Mouse (Mus musculus): ENCODE measurements around the gene Gm10188. TPM values are rescaled to one million over a fixed set of nuclear protein-coding genes. Genes with fewer than 3 reads are reported as not detected.

Gm10188 gene
- polyA plus RNA-seq, 2 experiments, result not detected

DNA sequence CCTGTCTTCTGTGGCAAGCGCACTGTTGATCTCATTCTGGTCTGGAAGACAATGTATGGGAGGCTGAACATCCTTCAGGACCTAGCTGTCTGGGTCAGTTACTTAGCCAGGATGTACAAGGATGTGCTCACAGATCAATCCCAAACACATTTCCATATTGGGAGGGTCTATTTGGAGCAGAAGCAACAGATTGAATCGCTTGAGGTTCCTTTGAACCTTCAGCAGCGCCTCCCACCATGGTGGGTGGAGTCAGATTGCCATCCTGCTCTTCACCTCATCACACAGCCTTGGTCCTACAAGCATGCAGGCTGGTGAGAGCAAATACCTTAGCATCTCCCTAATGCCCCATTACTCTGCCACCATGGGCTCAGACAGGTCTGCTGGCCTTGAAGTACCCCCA is 35.8 kb downstream of the Gm10188 start:
- ATAC-seq (ENCODE audit: insufficient read depth) (no peak), DNase-seq (ENCODE audit: low read depth in 3 of 3, low spot score in 3 of 3) (no peak)
- no peak for TF ChIP-seq CTCF (IDR thresholded peaks at IDR 0.05; ENCODE audit: low read depth)
- TF ChIP-seq EP300 (IDR thresholded peaks at IDR 0.05; ENCODE audit: low read depth), result no peak
- H3K4me2 ChIP-seq (ENCODE audit: low read depth), result no peak overlapping the region
- H3K9ac ChIP-seq (replicated peaks), result no peak overlapping the region
- H3K36me3 ChIP-seq (replicated peaks; ENCODE audit: control insufficient read depth, insufficient read depth, low read depth), result no peaks in the 10 kb centered on the region
- H3K4me1 ChIP-seq (replicated peaks; ENCODE audit: control insufficient read depth in 2 of 2, insufficient read depth in 2 of 2, low read length in 1 of 2), result no peaks in the 10 kb centered on the region
- no peaks in the 10 kb centered on the region for H3K9me3 ChIP-seq (ENCODE audit: control insufficient read depth, low read length)
- H3K27me3 ChIP-seq (ENCODE audit: control insufficient read depth, insufficient read depth, low read length), result peaks cover 50% of the 10 kb centered on the region
- 53% methylated on average over 3 of the region's 3 CpGs for WGBS (ENCODE audit: insufficient replicate concordance)
- H3K27ac ChIP-seq, result no peak overlapping the region
- H3K4me3 ChIP-seq (ENCODE audit: insufficient read depth in 1 of 2, low read depth in 2 of 2, low read length in 2 of 2), result no peak overlapping the region

DNA sequence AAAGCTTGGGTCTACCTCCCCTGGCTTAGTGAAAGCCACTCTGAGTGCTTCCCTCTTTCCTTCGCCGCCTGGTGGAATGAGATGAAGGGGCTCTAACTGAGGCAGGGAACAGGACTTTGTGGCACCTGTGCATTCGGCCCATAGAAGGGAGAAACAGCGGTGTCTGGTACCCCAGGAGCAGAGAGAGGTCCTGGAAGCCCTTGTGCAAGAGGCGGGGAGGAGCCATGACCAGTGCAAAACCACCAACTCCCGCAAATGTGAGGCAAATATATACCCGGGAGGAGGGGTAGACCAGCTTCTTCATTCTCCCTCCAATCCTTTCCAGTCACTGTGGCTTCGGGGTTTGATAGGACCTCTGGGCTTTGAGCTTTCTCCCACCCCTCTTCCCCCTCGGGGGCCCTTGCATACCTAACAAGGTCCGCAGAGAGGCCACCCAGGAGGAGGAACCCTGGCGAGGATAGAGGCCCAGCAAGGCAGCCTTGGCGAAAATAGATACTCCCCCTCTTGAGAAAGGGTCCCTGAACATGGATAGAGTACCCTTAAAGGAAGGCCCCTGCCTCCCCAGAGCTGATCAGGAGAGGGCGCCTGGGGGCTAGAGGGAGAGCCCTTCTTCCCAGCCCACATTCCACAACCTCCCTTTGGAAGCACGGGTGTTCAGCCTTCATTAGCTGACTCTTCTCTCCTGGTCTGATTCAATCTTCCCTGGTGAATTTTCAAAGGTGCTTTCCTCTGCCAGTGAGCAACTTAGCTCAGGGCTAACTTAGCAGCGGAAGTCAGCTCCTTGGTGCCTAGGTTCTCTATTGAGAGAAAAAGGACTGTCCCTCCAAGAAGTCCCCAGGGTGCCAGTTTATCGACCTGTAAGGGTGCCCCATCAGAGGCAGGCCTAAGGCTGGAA is 37.5 kb downstream of the Gm10188 start:
- Histone ChIP-seq H3K27ac (no peak overlapping the region), H3K4me2 (ENCODE audit: low read depth) (no peak overlapping the region), H3K9ac (replicated peaks) (no peak overlapping the region), H3K4me1 (replicated peaks; ENCODE audit: control insufficient read depth in 2 of 2, insufficient read depth in 2 of 2, low read length in 1 of 2) (no peaks in the 10 kb centered on the region), H3K4me3 (ENCODE audit: insufficient read depth in 1 of 2, low read depth in 2 of 2, low read length in 2 of 2) (no peak overlapping the region), H3K27me3 (ENCODE audit: control insufficient read depth, insufficient read depth, low read length) (peaks cover 57% of the 10 kb centered on the region), H3K9me3 (ENCODE audit: control insufficient read depth, low read length) (no peaks in the 10 kb centered on the region), H3K36me3 (replicated peaks; ENCODE audit: control insufficient read depth, insufficient read depth, low read depth) (no peaks in the 10 kb centered on the region)
- ATAC-seq (ENCODE audit: insufficient read depth) (no peak), DNase-seq (ENCODE audit: low read depth in 3 of 3, low spot score in 3 of 3) (no peak)
- no peak for TF ChIP-seq CTCF (IDR thresholded peaks at IDR 0.05; ENCODE audit: low read depth)
- no peak for TF ChIP-seq EP300 (IDR thresholded peaks at IDR 0.05; ENCODE audit: low read depth)
- WGBS (ENCODE audit: insufficient replicate concordance), result 13% methylated on average over 16 of the region's 16 CpGs

DNA sequence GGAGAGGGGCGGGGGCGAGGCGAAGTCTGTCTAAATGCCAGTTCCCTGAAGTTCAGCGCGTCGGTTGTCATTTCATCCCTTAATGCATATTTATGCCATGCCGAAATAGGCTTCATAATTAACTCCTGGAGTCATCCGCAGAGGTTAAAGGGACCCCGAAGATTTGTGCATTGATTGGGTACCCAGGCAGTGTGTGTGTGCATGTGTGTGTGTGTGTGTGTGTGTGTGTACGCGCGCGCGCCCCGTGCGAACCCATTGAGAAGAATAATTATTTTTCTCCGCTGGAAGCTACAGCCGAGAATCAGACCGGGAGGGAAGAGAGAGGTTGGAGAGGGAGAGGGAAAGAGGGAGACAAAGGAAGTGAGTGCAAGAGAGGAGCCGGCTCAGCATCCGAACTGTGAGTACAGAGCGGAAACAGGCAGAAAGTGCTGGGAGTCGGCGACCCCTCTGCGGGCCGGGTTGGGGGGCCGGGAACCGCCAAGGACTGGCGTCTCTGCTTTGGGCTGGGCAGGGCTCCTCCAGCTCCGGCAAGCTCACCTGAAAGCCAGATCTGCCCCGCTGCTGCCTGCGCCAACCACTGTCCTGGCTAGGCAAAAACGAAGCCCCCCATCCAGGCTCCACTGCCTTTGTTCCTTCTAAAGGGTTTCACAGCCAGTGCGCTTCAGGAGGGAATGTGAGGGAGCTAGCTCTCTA is 38.3 kb downstream of the Gm10188 start, which contains the start of the genes Lemd1 and AC124108.1:
Gene Lemd1 (plus strand): TSS at position 339 of the 693 bp plus-strand sequence.
Gene AC124108.1 (plus strand): TSS at position 365 of the 693 bp plus-strand sequence.
- TF ChIP-seq CTCF (IDR thresholded peaks at IDR 0.05; ENCODE audit: low read depth) (no peak), EP300 (IDR thresholded peaks at IDR 0.05; ENCODE audit: low read depth) (no peak)
- Histone ChIP-seq H3K9me3 (ENCODE audit: control insufficient read depth, low read length) (no peaks in the 10 kb centered on the region), H3K4me2 (ENCODE audit: low read depth) (peak within 1 kb of the TSS; percentile 60), H3K9ac (replicated peaks) (no peak within 1 kb of the TSS), H3K27me3 (ENCODE audit: control insufficient read depth, insufficient read depth, low read length) (peaks cover 57% of the 10 kb centered on the region), H3K27ac (no peak within 1 kb of the TSS), H3K4me1 (replicated peaks; ENCODE audit: control insufficient read depth in 2 of 2, insufficient read depth in 2 of 2, low read length in 1 of 2) (no peaks in the 10 kb centered on the region), H3K4me3 (ENCODE audit: insufficient read depth in 1 of 2, low read depth in 2 of 2, low read length in 2 of 2) (peak within 1 kb of the TSS; percentile 24 to 47; a peak in 3 of 4 replicates), H3K36me3 (replicated peaks; ENCODE audit: control insufficient read depth, insufficient read depth, low read depth) (no peaks in the 10 kb centered on the region)
- ATAC-seq (ENCODE audit: insufficient read depth) (no peak), DNase-seq (ENCODE audit: low read depth in 3 of 3, low spot score in 3 of 3) (no peak)
- WGBS (ENCODE audit: insufficient replicate concordance), result 2% methylated on average over 34 of the region's 34 CpGs

DNA sequence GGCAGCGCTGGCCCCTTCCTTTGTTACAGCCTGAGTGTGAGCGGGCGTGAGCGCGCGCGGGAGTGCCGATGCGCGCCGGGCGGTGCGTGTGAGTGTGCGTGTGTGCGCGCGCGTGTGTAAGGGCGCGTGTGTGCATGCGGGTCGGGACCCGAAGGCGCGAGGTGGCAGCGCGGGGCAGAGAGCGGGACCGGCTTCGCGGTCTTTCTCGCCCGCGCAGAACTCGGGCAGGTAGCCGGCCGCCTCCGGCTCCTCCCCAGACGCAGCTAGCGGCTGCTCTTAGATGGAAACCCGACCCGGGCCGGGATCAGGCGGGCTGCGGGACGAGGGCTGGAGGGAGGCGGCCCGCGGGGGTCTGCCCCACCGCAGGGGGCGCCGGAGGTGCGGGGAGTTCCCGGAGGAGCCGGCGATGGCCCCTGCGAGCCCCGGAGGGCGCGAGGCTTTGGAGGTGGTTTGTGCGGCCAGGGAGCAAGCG is 38.9 kb downstream of the Gm10188 start:
- peak overlapping the region in 1 of 2 experiments; percentile 47; a peak in 2 of 4 replicates for H3K4me3 ChIP-seq (ENCODE audit: insufficient read depth in 1 of 2, low read depth in 2 of 2, low read length in 2 of 2)
- no peak overlapping the region for H3K9ac ChIP-seq (replicated peaks)
- no peak for DNase-seq (ENCODE audit: low read depth in 3 of 3, low spot score in 3 of 3)

More for the DNA sequence above, 38.9 kb downstream of the Gm10188 start:
- ATAC-seq (ENCODE audit: insufficient read depth), result no peak
- TF ChIP-seq EP300 (IDR thresholded peaks at IDR 0.05; ENCODE audit: low read depth) (no peak), CTCF (IDR thresholded peaks at IDR 0.05; ENCODE audit: low read depth) (no peak)
- H3K36me3 ChIP-seq (replicated peaks; ENCODE audit: control insufficient read depth, insufficient read depth, low read depth), result no peaks in the 10 kb centered on the region
- H3K9me3 ChIP-seq (ENCODE audit: control insufficient read depth, low read length), result no peaks in the 10 kb centered on the region
- H3K27me3 ChIP-seq (ENCODE audit: control insufficient read depth, insufficient read depth, low read length), result peaks cover 57% of the 10 kb centered on the region
- H3K27ac ChIP-seq, result no peak overlapping the region
- peak overlapping the region; percentile 60 for H3K4me2 ChIP-seq (ENCODE audit: low read depth)
- no peaks in the 10 kb centered on the region for H3K4me1 ChIP-seq (replicated peaks; ENCODE audit: control insufficient read depth in 2 of 2, insufficient read depth in 2 of 2, low read length in 1 of 2)
- WGBS (ENCODE audit: insufficient replicate concordance), result under 1% methylated on average over 55 of the region's 62 CpGs

Measured in liver, embryonic 14.5 days (tissue).